Comparison of ENCODE assay signal across 15 mouse cellular contexts in the genomic region with DNA sequence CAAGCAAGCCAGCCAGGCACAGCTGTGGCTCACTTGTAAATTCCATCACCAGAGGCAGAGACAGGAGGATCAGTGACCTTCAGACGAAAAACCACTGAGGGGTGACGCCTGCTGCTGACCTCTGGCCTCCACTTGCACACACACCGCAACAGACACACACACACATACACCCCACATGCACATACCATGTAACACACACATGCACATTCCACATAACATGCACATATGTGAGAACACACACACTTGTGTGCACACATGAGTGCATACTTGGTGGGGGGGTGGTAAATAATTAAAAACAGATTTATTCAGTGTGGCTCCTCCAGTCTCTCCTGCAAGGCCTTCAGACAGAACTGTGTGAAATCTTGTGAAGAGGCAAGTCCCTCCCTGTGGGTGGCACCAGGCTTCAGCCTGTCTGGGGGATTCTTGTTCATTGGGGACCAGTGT. TPM values are rescaled to one million over a fixed set of nuclear protein-coding genes. Genes with fewer than 3 reads are reported as not detected.
DNase-seq lines count a peak whose midpoint lies in the region; ATAC-seq lines count a peak whose summit lies in the region.
"Had no signal": no experiment of that assay in that cellular context is flagged by ENCODE, and none has a peak within 500 bp of the region (broad histone marks: within the 10 kb centered on the region; RNA-seq: fewer than 3 reads in every experiment).

No protein-coding gene starts in this region.

- DNase-seq in embryo, embryonic 10 days (ENCODE audit: low spot score): peak; percentile 36
- no peak for DNase-seq in embryo, embryonic 11 days
- DNase-seq in embryonic facial prominence, embryonic 14.5 days (ENCODE audit: low spot score): peak; percentile 10
- DNase-seq in mesoderm, embryonic 11.5 days (ENCODE audit: low read depth, low spot score): peak; percentile 33
- no peak for DNase-seq in heart, embryonic 10.5 days (ENCODE audit: low spot score)
- no peak for DNase-seq in cerebellum, adult 9-10 months
- no peak for DNase-seq in hindbrain, embryonic 11.5 days (ENCODE audit: low spot score)
- DNase-seq: gastrocnemius, postnatal 25 days; heart, postnatal 36 days; liver; lung, adult 2 months; lung, postnatal 4 days; midbrain, embryonic 14.5 days had no signal

- H3K27me3 ChIP-seq in embryonic facial prominence, embryonic 14.5 days (replicated peaks; ENCODE audit: control insufficient read depth, insufficient read depth, low read length): no peaks in the 10 kb centered on the region
- no peaks in the 10 kb centered on the region for H3K27me3 ChIP-seq in kidney, embryonic 16.5 days (ENCODE audit: insufficient read depth, low read length)
- peaks cover 46% of the 10 kb centered on the region for H3K27me3 ChIP-seq in heart, embryonic 10.5 days (ENCODE audit: insufficient read depth, poor library complexity, severe bottlenecking)
- no peaks in the 10 kb centered on the region for H3K27me3 ChIP-seq in hindbrain, embryonic 11.5 days (ENCODE audit: control insufficient read depth, insufficient read depth, low read length)

- H3K4me3 ChIP-seq in embryonic facial prominence, embryonic 14.5 days (ENCODE audit: low read depth, low read length): no peak overlapping the region
- no peak overlapping the region for H3K4me3 ChIP-seq in kidney, embryonic 16.5 days (ENCODE audit: low read length)
- no peak overlapping the region for H3K4me3 ChIP-seq in heart, embryonic 10.5 days
- H3K4me3 ChIP-seq in hindbrain, embryonic 11.5 days (ENCODE audit: low read depth, low read length): no peak overlapping the region
- H3K4me3 ChIP-seq: heart, embryonic 12.5 days had no signal

- H3K9ac ChIP-seq in embryonic facial prominence, embryonic 14.5 days (ENCODE audit: low read depth, low read length): no peak overlapping the region
- H3K9ac ChIP-seq in kidney, embryonic 16.5 days (replicated peaks; ENCODE audit: low read length): no peak overlapping the region
- no peak overlapping the region for H3K9ac ChIP-seq in hindbrain, embryonic 11.5 days (ENCODE audit: low read depth, low read length)
- H3K9ac ChIP-seq: heart, embryonic 12.5 days had no signal

- no peaks in the 10 kb centered on the region for H3K9me3 ChIP-seq in embryonic facial prominence, embryonic 14.5 days (ENCODE audit: control insufficient read depth, low read length)
- no peaks in the 10 kb centered on the region for H3K9me3 ChIP-seq in kidney, embryonic 16.5 days (ENCODE audit: low read length)
- H3K9me3 ChIP-seq in heart, embryonic 10.5 days: no peaks in the 10 kb centered on the region
- no peaks in the 10 kb centered on the region for H3K9me3 ChIP-seq in hindbrain, embryonic 11.5 days (ENCODE audit: control insufficient read depth, low read length)
- H3K9me3 ChIP-seq: heart, embryonic 12.5 days had no signal

- peaks cover 2% of the 10 kb centered on the region; the same call in 1 of the 2 replicates for H3K4me1 ChIP-seq in embryonic facial prominence, embryonic 14.5 days (ENCODE audit: control insufficient read depth, insufficient read depth, low read length)
- H3K4me1 ChIP-seq in kidney, embryonic 16.5 days (ENCODE audit: insufficient read depth, low read length): 0 out of 2 replicates have a peak, but pooled peaks cover 6% of the 10 kb centered on the region
- H3K4me1 ChIP-seq in heart, embryonic 10.5 days: 0 out of 2 replicates have a peak, but pooled peaks cover 10% of the 10 kb centered on the region
- H3K4me1 ChIP-seq in hindbrain, embryonic 11.5 days (replicated peaks; ENCODE audit: control insufficient read depth, insufficient read depth, low read length): no peaks in the 10 kb centered on the region

- H3K36me3 ChIP-seq in embryonic facial prominence, embryonic 14.5 days (ENCODE audit: control insufficient read depth, insufficient read depth, low read length): no peaks in the 10 kb centered on the region
- no peaks in the 10 kb centered on the region for H3K36me3 ChIP-seq in kidney, embryonic 16.5 days (ENCODE audit: insufficient read depth, low read length)
- no peaks in the 10 kb centered on the region for H3K36me3 ChIP-seq in heart, embryonic 10.5 days
- no peaks in the 10 kb centered on the region for H3K36me3 ChIP-seq in hindbrain, embryonic 11.5 days (ENCODE audit: control insufficient read depth, insufficient read depth, low read length)
- H3K36me3 ChIP-seq: heart, embryonic 12.5 days had no signal

- WGBS in embryonic facial prominence, embryonic 14.5 days: 19% methylated on average over 3 of the region's 3 CpGs
- WGBS in kidney, embryonic 16.5 days: 21% methylated on average over 3 of the region's 3 CpGs
- WGBS in heart, embryonic 10.5 days: 60% methylated on average over 3 of the region's 3 CpGs
- WGBS in hindbrain, embryonic 11.5 days: 48% methylated on average over 3 of the region's 3 CpGs

- no peak for ATAC-seq in embryonic facial prominence, embryonic 14.5 days (ENCODE audit: low read depth)
- ATAC-seq in kidney, embryonic 16.5 days (ENCODE audit: low FRiP score, low TSS enrichment): peak; percentile 75
- no peak for ATAC-seq in hindbrain, embryonic 11.5 days (ENCODE audit: low FRiP score)

- no peak overlapping the region for H3K27ac ChIP-seq in embryonic facial prominence, embryonic 14.5 days (replicated peaks; ENCODE audit: low read depth, low read length)
- peak overlapping the region; percentile 8 for H3K27ac ChIP-seq in kidney, embryonic 16.5 days (ENCODE audit: low read length)
- no peak overlapping the region for H3K27ac ChIP-seq in heart, embryonic 10.5 days
- H3K27ac ChIP-seq in hindbrain, embryonic 11.5 days (ENCODE audit: low read depth, low read length): no peak overlapping the region

- no peak overlapping the region for H3K4me2 ChIP-seq in embryonic facial prominence, embryonic 14.5 days (ENCODE audit: low read depth, low read length)
- no peak overlapping the region for H3K4me2 ChIP-seq in kidney, embryonic 16.5 days (replicated peaks; ENCODE audit: low read depth, low read length)
- H3K4me2 ChIP-seq in hindbrain, embryonic 11.5 days (replicated peaks; ENCODE audit: low read depth, low read length): no peak overlapping the region
- H3K4me2 ChIP-seq: heart, embryonic 12.5 days had no signal

RNA-seq across cellular contexts. Expression of a gene that starts 1.5 kb away (rescaled TPM):
- polyA plus RNA-seq in embryonic facial prominence, embryonic 14.5 days (2014; fragmentation: Nextera tagmentation; extraction: Ambion mirVana): 19.5 and 21.6 TPM in 2 replicates
- 33.9 and 37.3 TPM in 2 replicates for polyA plus RNA-seq in kidney, embryonic 16.5 days (2015; fragmentation: Nextera tagmentation; extraction: Ambion mirVana)
- 4.1 and 4.6 TPM in 2 replicates for polyA plus RNA-seq in heart, embryonic 10.5 days (2016; fragmentation: Nextera tagmentation; extraction: Ambion mirVana)
- polyA plus RNA-seq in hindbrain, embryonic 11.5 days (2014; fragmentation: Nextera tagmentation; extraction: Ambion mirVana): 17.6 and 20.9 TPM in 2 replicates

RNA-seq across cellular contexts. Expression of a gene that starts 16.1 kb away (rescaled TPM):
- 1.00 and 1.3 TPM in 2 replicates for polyA plus RNA-seq in embryonic facial prominence, embryonic 14.5 days (2014; fragmentation: Nextera tagmentation; extraction: Ambion mirVana)
- polyA plus RNA-seq in kidney, embryonic 16.5 days (2015; fragmentation: Nextera tagmentation; extraction: Ambion mirVana): 17.5 and 18.6 TPM in 2 replicates
- polyA plus RNA-seq in heart, embryonic 10.5 days (2016; fragmentation: Nextera tagmentation; extraction: Ambion mirVana): 0.43 and 0.65 TPM in 2 replicates
- polyA plus RNA-seq in hindbrain, embryonic 11.5 days (2014; fragmentation: Nextera tagmentation; extraction: Ambion mirVana): 0.46 and 0.53 TPM in 2 replicates

RNA-seq across cellular contexts. Expression of a gene that starts 42.9 kb away (rescaled TPM):
- not detected in 2 replicates for polyA plus RNA-seq in embryonic facial prominence, embryonic 14.5 days (2014; fragmentation: Nextera tagmentation; extraction: Ambion mirVana)
- not detected in 2 replicates for polyA plus RNA-seq in kidney, embryonic 16.5 days (2015; fragmentation: Nextera tagmentation; extraction: Ambion mirVana)
- polyA plus RNA-seq in heart, embryonic 10.5 days (2016; fragmentation: Nextera tagmentation; extraction: Ambion mirVana): not detected in 2 replicates
- polyA plus RNA-seq in hindbrain, embryonic 11.5 days (2014; fragmentation: Nextera tagmentation; extraction: Ambion mirVana): not detected in 2 replicates
- polyA plus RNA-seq: heart, embryonic 12.5 days had no signal

RNA-seq across cellular contexts. Expression of a gene that starts 56.3 kb away (rescaled TPM):
- 2.5 and 2.6 TPM in 2 replicates for polyA plus RNA-seq in embryonic facial prominence, embryonic 14.5 days (2014; fragmentation: Nextera tagmentation; extraction: Ambion mirVana)
- polyA plus RNA-seq in kidney, embryonic 16.5 days (2015; fragmentation: Nextera tagmentation; extraction: Ambion mirVana): 0.19 and 0.25 TPM in 2 replicates
- polyA plus RNA-seq in heart, embryonic 10.5 days (2016; fragmentation: Nextera tagmentation; extraction: Ambion mirVana): 0.43 and 0.72 TPM in 2 replicates
- polyA plus RNA-seq in hindbrain, embryonic 11.5 days (2014; fragmentation: Nextera tagmentation; extraction: Ambion mirVana): 0.46 and 0.75 TPM in 2 replicates
- polyA plus RNA-seq: heart, embryonic 12.5 days had no signal

Comparison
In these comparisons a context has a peak if more than half of its experiments do, and no peak if none do; other contexts are left out.
1. DNase-seq: peak in embryo, embryonic 10 days (single experiment), embryonic facial prominence, embryonic 14.5 days (single experiment) and mesoderm, embryonic 11.5 days (single experiment); none in embryo, embryonic 11 days (single experiment), heart, embryonic 10.5 days (single experiment), cerebellum, adult 9-10 months (single experiment) and hindbrain, embryonic 11.5 days (single experiment).